Mouse (Mus musculus) heart, adult 2 months (tissue): ENCODE measurements around the gene Luc7l.

Experiments used
- CTCF ChIP-seq: fragments of 200-600 bp; IDR thresholded peaks from 2 replicates; pipeline ENCODE4 v1.8.1; 2022; ENCODE audit warnings: antibody characterized with exemption, mild to moderate bottlenecking, moderate library complexity
- EP300 ChIP-seq: fragments of 200-500 bp; IDR thresholded peaks from 2 replicates; pipeline ENCODE4 v1.6.1; 2011; ENCODE audit warnings: low read depth, low read length, control low read depth; ENCODE audit not compliant: insufficient read depth
- POLR2A ChIP-seq: fragments of 200-500 bp; IDR thresholded peaks from 2 replicates; pipeline ENCODE4 v1.6.1; 2011; ENCODE audit warnings: mild to moderate bottlenecking, low read depth, low read length, control low read depth; ENCODE audit not compliant: insufficient read depth

DNA sequence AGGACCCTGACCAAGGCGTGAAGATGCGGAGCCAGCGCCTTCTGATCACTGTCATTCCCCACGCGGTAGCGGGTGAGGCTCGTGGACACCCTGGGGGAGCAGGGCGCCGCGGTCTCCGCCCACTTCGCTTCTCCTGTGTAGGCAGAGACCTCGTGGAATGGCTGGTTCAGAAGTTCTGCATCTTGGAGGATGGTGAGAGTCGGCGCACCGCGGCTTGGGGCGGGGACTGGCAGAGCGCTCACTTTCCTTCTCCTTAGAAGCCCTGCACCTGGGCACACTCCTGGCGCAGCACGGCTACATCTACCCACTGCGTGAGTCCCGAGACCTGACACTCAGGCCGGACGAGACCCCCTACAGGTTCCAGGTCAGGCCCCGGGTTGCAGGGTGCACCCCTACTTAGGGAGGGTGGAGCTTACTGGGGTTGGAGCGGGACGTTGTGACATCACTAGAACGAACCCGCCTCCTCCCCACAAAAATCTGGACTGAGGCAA, 49.3 kb upstream of the Luc7l start:
- no peak for TF ChIP-seq CTCF
- no peak for TF ChIP-seq EP300
- no peak for TF ChIP-seq POLR2A
